Mouse (Mus musculus) C2C12 (cell line): ENCODE results near the gene Lrp4.

Source experiments
- CEBPB ChIP-seq: IDR thresholded peaks from one replicate; pipeline ENCODE4 v1.6.1; 2011; ENCODE audit warnings: low read depth, mild to moderate bottlenecking, control low read depth, moderate library complexity
- CTCF ChIP-seq: IDR thresholded peaks from one replicate; pipeline ENCODE4 v1.5.1; 2011; ENCODE audit not compliant: control insufficient read depth, insufficient read depth, insufficient read length
- MAX ChIP-seq: IDR thresholded peaks from one replicate; pipeline ENCODE4 v1.6.1; 2011; ENCODE audit warnings: mild to moderate bottlenecking, control low read depth
- MYOG ChIP-seq: IDR thresholded peaks from one replicate; pipeline ENCODE4 v1.6.1; 2011; ENCODE audit not compliant: control insufficient read depth, insufficient read length; ENCODE audit errors: extremely low read depth
- USF1 ChIP-seq: IDR thresholded peaks from one replicate; pipeline ENCODE4 v1.6.1; 2011; ENCODE audit warnings: low read depth, mild to moderate bottlenecking, control low read depth, moderate library complexity

- TF ChIP-seq CTCF, result no peak
- no peak for TF ChIP-seq CEBPB
- TF ChIP-seq MYOG, result no peak
- no peak for TF ChIP-seq USF1
- TF ChIP-seq MAX, result no peak
Observed at GRCm38 (mm10) chr2:91456491-91457100, 715 bp upstream of the Lrp4 start.
